Mouse (Mus musculus) embryonic stem cell, embryonic (primary cell): ENCODE measurements around the gene Prox2.

Experiments
- CTCF ChIA-PET, 4 experiments: fragments of 300-600 bp in 2 of 4; fragments of 350-600 bp in 2 of 4; sonication (Branson Sonifier 250); formaldehyde crosslinking; loops; one replicate each; lab custom pipeline; 2022; ENCODE audit warnings: inconsistent platforms in 2 of 4; lab: Charles Lee
- POLR2A ChIA-PET, 4 experiments: fragments of 300-600 bp in 2 of 4; fragments of 350-600 bp in 2 of 4; sonication (Branson Sonifier 250); formaldehyde crosslinking; loops; one replicate each; lab custom pipeline; 2022; ENCODE audit warnings: antibody characterized with exemption in 4 of 4, inconsistent platforms in 1 of 4; lab: Charles Lee

Gene Prox2

DNA sequence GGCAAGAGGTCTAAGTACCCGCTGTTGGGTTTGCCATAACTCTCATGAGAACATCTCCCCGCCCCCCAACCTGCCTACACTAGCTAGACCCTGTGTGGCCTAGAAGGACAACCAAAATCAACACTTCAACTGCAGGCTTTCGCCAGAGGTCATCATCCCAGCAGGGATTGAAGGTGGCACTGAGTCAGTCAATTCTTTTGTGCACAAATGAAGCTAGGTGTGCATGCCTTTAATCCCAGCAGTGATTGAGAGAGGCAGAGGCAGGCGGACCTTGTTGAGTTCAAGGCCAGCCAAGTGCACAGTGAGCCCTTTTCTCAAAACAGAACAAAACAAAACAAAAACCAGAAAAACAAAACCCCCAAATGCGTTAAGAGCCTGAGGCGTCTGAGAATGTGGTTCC is 30.5 kb upstream of the Prox2 start:
- CTCF ChIA-PET: interaction anchor here (0.7 to 4.6 kb wide), 12 partner anchors 10 to 357 kb away, joined by 3 to 39 read pairs (median 6); partner anchors contain the start of genes Acyp1 (in 1 of the 4), Rps6kl1 (in 1 of the 4) and Zc2hc1c (in 1 of the 4)
- POLR2A ChIA-PET: interaction anchor here in 3 of 4 experiments (0.6 to 5.1 kb wide), 29 partner anchors 9 to 418 kb away, joined by 3 to 36 read pairs (median 5); partner anchors contain the start of genes Rps6kl1 (in 3 of the 3), Acyp1 (in 2 of the 3), Zc2hc1c (in 2 of the 3) and Ltbp2 (in 1 of the 3)

DNA sequence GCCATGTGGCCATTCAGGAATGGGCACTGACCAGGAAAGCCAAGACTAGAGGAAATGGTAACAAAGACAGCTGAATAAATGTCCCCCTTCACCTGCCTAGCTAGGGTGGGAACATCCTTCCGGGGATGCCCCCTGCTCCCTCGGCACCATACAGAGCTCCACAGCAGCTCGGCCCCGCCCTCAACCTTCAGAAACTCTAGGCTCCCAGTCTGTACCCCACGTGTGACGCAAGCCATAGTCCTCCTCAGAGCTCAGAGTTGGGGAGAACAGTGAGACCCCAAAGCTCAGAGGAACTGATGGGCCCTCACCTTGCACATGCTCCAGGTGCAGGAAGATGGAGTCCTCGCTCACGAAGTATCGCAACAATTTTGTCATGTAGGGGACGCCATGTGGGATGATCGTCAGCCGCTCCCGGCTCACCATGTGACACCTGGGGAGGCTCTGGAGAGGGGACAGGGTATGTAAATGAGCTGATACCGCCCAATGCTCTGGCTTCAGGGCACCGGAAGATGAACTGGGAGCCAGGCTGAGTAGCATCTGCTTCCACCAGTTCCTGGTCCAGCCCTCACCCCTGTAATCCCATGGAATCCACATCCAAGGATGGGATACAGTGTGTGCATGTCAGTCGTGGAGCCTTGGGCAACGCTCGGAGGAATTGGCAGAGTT is 29.6 kb upstream of the Prox2 start:
- CTCF ChIA-PET: interaction anchor here (0.6 to 4.6 kb wide), 15 partner anchors 9 to 357 kb away, joined by 3 to 39 read pairs (median 4); partner anchors contain the start of genes Acyp1 (in 1 of the 4), Ltbp2 (in 1 of the 4), Rps6kl1 (in 1 of the 4) and Zc2hc1c (in 1 of the 4)
- POLR2A ChIA-PET: interaction anchor here in 3 of 4 experiments (0.6 to 5.1 kb wide), 53 partner anchors 9 to 1650 kb away, joined by 3 to 36 read pairs (median 4); partner anchors contain the start of genes Acyp1 (in 3 of the 3), Rps6kl1 (in 3 of the 3), Zc2hc1c (in 3 of the 3) and Mlh3 (in 2 of the 3)

DNA sequence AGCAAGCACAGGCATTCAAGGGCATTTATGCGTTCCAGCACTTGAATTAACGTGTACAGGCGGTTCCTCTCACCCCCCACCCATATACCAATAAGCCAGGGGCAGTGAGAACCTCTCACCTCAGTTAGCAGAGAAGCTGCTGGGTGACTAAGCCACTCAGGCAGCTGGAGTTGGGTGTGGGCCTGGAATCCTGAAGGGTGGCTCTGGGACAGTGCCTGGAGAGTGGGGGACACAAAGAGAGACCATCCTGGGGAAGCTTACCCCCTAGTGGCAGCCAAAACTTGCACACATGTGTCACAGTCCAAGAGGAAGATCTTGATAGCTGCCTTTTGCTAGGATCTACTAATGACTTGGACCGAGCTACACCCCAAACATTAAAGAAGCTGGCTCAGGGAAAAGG is 26.1 kb upstream of the Prox2 start:
- POLR2A ChIA-PET: interaction anchor here in 3 of 4 experiments (0.6 to 1.3 kb wide), 9 partner anchors 9 to 203 kb away, joined by 3 to 6 read pairs (median 3); partner anchors contain the start of genes Mlh3 (in 1 of the 3), Nek9 (in 1 of the 3) and Rps6kl1 (in 1 of the 3)
- CTCF ChIA-PET: interaction anchor here in 2 of 4 experiments (0.6 to 1.4 kb wide), 6 partner anchors 10 to 1357 kb away, joined by 3 to 5 read pairs (median 4); partner anchors contain the start of gene Rps6kl1 (in 1 of the 2)

DNA sequence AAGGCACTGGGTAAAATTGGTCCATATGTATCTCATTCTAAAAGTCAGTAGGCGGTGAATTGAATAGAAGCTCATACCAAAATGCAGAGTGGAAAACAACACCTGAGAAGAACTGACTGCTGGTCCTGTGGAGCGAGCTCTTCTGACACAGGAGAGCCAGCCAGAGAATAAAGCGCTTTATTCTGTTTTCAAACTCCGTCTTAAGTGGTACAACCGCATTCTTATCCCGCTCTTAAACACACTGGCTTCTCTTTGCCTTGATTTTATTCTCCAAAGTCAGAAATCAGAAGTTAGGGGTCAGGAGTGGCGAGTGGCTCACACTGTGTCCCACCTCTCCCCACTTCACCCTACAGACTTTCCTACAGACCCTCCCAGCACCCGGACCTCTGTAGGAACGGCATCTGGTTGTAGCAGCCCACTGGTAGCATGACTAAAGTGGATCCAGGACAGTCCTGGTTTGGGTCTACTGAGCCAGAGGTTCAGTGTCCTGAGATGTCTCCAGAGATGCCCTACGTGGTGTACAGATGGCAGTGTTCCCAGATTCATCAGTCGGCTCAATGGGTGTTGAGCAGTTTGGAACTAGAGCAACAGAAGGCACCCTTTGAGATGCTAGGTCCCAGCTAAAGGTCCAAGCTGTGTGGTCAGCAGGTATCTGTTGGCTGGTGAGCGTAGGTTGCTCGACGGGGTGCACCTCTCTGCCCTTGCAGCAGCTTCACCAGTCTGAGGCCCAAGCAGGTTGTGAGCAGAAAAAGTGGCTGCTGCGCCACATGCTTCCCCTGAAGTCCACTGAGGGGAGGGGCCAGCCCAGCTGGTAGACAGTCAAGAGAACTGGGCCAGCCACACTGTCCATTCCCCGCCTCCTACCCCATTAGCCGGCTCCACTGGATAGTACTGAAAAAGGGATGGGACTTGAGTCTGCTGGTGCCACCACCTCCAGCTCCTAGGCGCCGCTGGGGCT is 25.2 kb upstream of the Prox2 start:
- ChIA-PET POLR2A (interaction anchor here in 3 of 4 experiments (0.6 to 1.6 kb wide), 10 partner anchors 9 to 1130 kb away, joined by 3 read pairs; partner anchors contain the start of genes Rps6kl1 (in 2 of the 3) and Nek9 (in 1 of the 3)), CTCF (interaction anchor here in 2 of 4 experiments (1.0 to 1.4 kb wide), 3 partner anchors 15 to 43 kb away, joined by 4 to 5 read pairs (median 4); partner anchors contain the start of gene Rps6kl1 (in 1 of the 2))

DNA sequence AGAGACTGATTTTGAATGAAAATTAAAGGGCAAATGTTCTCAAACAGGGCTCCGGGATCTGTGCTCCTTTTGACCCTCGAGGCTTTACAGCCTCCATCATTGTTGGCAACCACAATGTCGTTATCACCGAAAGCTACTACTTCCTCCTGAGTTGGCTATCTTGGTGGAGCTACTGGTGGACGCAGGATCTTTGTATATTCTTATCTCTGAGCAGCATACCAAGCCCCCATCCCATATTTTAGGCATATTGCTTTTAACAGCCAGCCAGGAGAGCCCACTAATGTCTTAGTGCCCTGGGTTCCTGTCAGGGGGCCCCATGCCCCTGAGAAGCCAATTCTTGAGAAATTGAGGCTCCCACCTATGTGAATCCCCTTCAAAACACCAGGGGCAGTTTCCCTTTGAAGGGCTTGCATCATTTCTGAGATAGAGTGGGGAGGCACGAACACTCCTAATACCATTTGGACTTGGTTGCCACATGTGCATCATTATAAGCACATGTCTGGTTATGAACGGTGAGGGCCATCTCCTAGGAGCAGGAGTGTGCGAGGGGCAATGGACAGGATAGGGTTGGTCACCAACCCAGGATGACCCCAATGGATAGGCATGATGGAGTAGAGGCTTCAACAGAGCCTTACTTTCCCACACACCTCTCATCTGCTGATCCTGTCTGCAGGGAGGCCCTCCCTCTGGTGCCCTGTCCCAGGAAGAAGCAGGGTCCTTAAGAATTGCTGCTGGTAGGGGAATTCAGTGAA is 23.7 kb upstream of the Prox2 start:
- POLR2A ChIA-PET: interaction anchor here in 2 of 4 experiments (0.6 to 1.6 kb wide), 5 partner anchors 10 to 386 kb away, joined by 3 to 4 read pairs (median 3); partner anchors contain the start of gene Rps6kl1 (in 1 of the 2)
- CTCF ChIA-PET: no interaction called here

DNA sequence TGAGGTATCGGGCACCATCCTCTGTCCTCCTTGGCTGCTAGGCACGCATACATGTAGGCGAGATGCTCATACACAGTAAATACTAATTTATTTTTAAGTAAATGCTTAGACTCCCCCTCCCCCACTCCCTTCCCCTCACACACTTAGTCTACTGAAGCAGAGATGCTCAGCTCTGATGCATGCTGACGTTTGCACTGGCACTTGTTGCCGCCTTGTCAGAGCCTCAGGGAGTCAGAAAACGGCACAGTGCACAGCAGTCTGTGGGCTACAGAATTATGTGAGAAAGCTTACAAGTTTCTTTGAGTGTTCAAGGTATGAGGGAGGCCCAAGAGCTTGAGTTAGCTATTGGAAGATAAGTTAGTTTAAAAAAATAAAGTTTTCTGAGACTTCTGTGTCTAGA is 20.8 kb upstream of the Prox2 start:
- ChIA-PET CTCF (interaction anchor here in 2 of 4 experiments (0.9 to 1.3 kb wide), 2 partner anchors 9 to 598 kb away, joined by 4 to 8 read pairs; no protein-coding TSS in a partner anchor), POLR2A (interaction anchor here in 3 of 4 experiments (0.7 to 2.9 kb wide), 9 partner anchors 8 to 267 kb away, joined by 3 to 18 read pairs (median 4); partner anchors contain the start of gene Pgf (in 1 of the 3))

DNA sequence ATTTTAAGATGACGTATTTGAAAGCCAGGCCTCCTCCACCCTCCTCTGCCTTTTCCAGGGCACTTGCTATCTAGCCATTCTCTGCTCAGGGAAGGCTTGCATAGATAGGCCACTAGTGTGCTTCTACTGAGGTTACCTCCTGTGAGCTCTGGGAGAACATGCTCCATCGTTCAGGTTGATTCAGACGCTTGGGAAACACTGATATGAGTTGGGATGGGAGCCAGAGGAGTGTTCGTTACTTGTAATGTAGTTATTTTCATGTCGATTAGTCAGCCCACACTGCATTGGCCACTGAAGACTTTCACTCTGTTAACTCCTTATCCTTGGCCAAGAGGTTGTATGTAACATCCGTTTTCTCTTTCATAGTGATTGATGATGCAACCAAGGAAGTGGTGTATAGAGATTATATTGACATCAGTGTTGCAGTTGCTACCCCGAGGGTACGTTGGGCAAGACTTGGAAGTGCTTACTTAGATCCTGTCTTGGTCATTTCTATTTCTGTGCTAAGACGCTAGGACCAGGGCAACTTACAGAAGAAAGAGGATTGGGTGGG is 18.9 kb upstream of the Prox2 start:
- CTCF ChIA-PET: no interaction called here
- POLR2A ChIA-PET: interaction anchor here in 2 of 4 experiments (0.6 to 2.9 kb wide), 2 partner anchors 11 to 12 kb away, joined by 3 to 18 read pairs; no protein-coding TSS in a partner anchor

DNA sequence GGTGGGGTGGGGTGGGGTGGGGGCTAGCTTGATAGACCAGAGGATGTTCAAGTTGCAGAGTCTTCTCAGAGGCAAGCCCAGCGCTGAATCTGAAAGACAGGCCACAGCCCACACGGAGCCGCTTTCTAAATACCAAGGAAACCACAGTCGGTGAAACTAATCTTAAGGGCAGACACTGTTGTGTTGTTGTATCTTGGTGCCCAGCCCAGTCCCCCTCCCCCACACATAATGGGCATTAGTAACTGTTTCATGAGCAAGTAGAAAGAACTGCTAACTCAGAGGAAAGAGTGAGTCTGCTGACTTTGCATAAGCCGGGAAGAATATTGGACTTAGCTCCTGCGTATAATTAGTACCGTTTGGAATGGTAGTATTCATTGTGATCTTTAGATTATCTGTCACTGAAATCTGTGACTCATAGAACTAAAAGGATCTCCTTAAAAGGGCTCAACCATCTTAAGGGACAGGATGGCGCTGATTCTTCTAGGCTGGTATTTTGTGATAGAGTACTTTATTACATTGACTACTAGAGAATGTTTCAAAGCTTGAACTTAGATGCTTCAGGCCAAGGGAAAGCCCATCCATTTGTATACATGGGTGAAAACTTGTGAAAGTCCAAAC is 16.5 kb upstream of the Prox2 start:
- ChIA-PET POLR2A (interaction anchor here in 1 of 4 experiments (1.0 to 1.2 kb wide), 2 partner anchors 10 to 34 kb away, joined by 3 read pairs; no protein-coding TSS in a partner anchor), CTCF (interaction anchor here in 1 of 4 experiments (1.3 kb wide), 1 partner anchor 35 kb away, joined by 5 read pairs; no protein-coding TSS in a partner anchor)

DNA sequence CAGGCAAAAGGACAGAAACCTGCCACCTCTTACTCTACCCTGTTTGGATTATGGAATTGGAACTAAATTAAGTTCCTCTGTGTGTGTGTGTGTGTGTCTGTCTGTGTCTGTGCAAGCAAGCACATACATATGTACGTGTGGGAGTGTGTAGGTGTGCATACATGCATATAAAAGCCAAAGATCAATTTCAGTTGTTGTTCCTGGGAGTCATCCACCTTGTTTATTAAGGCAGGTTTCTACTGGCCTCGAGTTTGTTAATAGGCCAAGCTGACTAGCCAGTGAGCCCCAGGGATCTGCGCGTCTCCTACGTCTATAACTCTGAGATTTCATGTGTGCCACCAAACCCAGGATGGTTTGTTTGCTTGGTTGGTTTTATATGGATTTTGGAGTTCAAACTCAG is 14.2 kb upstream of the Prox2 start:
- ChIA-PET CTCF (no interaction called here), POLR2A (interaction anchor here in 1 of 4 experiments (1.0 to 2.7 kb wide), 3 partner anchors 10 to 26 kb away, joined by 3 to 16 read pairs (median 3); partner anchors contain the start of gene Rps6kl1)

DNA sequence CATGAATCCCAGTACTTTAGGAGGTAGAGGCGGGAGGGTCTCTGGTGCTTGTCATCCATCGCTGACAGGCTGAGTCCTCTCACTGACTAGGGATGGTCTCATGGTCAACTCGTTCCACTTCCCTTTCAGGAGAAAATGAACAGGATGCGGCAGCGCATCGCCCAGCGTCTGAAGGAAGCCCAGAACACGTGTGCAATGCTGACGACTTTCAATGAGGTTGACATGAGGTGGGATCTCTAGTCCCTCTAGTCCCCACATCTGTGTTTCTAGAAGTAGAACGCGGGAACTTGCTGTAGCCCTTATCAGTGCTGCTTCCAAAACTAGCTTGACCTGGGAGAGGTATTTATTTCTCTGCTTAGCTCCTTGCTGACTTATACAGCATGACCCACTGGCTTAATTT is 13.1 kb upstream of the Prox2 start:
- CTCF ChIA-PET: interaction anchor here in 2 of 4 experiments (0.6 kb wide), 2 partner anchors 32 to 183 kb away, joined by 3 to 4 read pairs; no protein-coding TSS in a partner anchor

DNA sequence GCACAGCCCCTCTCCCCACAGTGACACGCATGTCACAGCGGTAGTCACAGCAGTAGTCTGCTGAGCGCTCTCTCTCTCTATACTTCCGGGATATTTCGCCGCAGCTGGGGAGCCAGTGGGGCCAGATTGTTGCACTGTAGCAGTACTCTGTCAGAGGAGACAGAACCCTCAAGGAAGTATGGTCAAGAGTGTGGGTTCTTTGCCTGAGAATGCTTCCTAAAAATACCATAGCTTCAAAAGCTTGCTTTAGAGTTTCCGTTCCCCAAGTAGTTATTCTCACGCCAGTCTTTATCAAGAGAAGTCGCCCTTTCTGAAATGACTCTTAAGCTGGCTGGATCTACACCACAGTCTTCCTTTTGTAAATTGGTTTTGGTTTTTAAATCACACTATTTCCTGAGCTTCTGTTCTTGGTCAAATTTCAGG is 12.6 kb upstream of the Prox2 start:
- ChIA-PET POLR2A (interaction anchor here in 3 of 4 experiments (0.5 to 2.7 kb wide), 5 partner anchors 9 to 229 kb away, joined by 3 to 16 read pairs (median 3); no protein-coding TSS in a partner anchor), CTCF (interaction anchor here in 2 of 4 experiments (0.6 kb wide), 2 partner anchors 32 to 183 kb away, joined by 3 to 4 read pairs; no protein-coding TSS in a partner anchor)

More for the DNA sequence above, 13.1 kb upstream of the Prox2 start:
- POLR2A ChIA-PET: interaction anchor here in 1 of 4 experiments (0.7 to 2.7 kb wide), 5 partner anchors 11 to 595 kb away, joined by 3 to 16 read pairs (median 3); partner anchors contain the start of gene Rps6kl1

DNA sequence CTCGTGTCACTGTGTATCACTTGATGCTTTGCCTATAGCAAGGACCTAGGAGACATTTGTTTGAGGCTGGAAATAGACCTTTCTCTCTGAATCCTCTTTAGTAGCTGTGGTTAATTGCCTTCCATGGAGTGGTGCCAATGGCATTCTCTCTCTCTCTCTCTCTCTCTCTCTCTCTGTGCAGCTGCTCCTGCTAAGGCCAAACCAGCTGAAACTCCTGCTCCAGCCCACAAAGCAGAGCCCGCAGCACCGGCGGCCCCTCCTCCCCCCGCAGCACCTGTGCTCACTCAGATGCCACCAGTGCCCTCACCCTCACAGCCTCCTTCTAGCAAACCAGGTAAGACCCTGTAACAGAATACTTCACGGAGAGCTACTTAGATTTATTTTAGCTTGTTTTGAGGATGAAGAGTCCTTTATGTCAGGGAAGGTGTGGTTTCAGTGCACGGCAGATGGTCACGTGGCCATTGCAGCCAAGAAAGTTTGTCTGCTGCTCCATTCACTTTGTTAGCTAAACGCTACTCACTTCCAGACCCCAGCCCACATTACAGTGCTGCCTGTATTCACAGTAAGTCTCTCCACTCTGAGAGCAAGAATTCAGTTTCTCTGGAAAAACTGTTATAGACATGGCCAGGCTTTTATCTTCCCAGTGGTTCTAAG is 11.4 kb upstream of the Prox2 start:
- ChIA-PET POLR2A (interaction anchor here in 3 of 4 experiments (0.5 to 2.7 kb wide), 7 partner anchors 8 to 216 kb away, joined by 3 to 16 read pairs (median 4); no protein-coding TSS in a partner anchor), CTCF (interaction anchor here in 2 of 4 experiments (0.6 kb wide), 2 partner anchors 38 to 46 kb away, joined by 3 to 4 read pairs; no protein-coding TSS in a partner anchor)

DNA sequence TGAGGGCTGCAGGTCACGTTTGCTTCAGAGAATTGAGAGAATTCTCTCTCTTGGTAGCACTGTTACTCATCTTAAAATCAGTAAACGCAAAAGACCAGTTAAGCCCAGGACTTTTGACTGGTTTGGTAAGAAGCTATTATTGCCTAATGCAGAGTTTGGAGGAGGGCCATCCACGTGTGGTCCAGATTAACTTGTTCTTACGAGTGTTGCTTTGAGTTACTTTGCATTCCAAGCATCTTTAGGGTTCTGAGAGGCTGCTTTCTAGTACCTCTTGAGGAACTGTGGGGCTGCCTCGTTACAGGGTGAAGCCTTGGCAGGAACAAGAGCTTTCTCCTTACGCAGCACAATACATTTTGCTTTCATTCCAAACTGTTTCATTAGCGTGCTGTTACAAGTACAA is 5.1 kb upstream of the Prox2 start:
- POLR2A ChIA-PET: interaction anchor here in 1 of 4 experiments (0.8 to 1.4 kb wide), 2 partner anchors 24 to 34 kb away, joined by 3 read pairs; no protein-coding TSS in a partner anchor

DNA sequence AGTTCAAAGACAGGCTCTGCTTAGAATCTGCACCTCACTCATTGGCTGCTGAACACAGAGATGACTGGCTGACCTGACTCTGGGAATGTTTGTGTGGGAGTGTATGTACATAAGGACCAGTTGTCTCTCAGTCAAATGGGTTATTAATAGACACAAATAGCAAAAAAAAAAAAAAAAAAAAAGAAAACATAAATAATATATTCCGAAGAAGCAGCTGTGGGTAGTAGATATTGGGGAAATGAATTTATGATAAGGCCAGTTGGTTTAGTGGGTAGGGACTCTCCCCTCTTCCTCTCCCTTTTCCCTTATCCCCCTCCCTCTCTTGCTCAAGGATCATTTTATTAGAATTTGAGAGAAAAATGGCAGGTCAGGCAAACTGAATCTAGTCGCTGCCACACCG is 3.4 kb upstream of the Prox2 start:
- CTCF ChIA-PET: interaction anchor here in 2 of 4 experiments (0.6 kb wide), 2 partner anchors 22 to 1405 kb away, joined by 3 read pairs; no protein-coding TSS in a partner anchor
- POLR2A ChIA-PET: interaction anchor here in 2 of 4 experiments (0.6 to 1.0 kb wide), 4 partner anchors 8 to 721 kb away, joined by 3 to 5 read pairs (median 4); no protein-coding TSS in a partner anchor

More for the DNA sequence above, 5.1 kb upstream of the Prox2 start:
- CTCF ChIA-PET: no interaction called here

DNA sequence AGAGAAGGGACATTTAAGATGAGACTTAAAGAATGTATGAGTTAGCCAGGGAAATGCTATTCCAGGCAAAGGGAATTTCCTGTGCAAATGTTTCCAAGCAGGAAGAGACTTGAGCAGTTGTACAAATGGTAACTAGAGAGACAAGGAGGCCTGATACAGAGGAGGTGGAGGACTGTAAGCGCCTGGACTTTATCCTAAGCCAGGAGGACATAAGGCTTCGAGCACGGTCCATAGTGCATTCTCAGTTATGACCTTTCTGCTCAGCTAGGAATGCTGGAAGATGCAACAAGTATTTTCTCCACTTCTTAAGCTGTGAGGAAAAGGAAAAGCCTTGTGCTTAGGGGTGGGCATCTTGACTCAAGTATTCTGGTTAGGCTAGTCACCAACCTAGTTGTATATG is 2.8 kb upstream of the Prox2 start:
- POLR2A ChIA-PET: no interaction called here

More for the DNA sequence above, 2.8 kb upstream of the Prox2 start:
- CTCF ChIA-PET: no interaction called here
